Mouse (Mus musculus): ENCODE measurements around the gene Rcan2. TPM values are rescaled to one million over a fixed set of nuclear protein-coding genes. Genes with fewer than 3 reads are reported as not detected.
"Not testable (repeated sequence)": the region's sequence is repeated elsewhere in the genome, so short reads cannot be mapped to it uniquely, and the experiment has no call there.

Gene Rcan2
- total RNA-seq, 1 experiment from 2014 or later, result not detected

GRCm38 (mm10) chr17:43822630-43823029 lies 21.5 kb downstream of the Rcan2 start:
- no peak for ATAC-seq (replicated peaks; ENCODE audit: low read depth, poor library complexity, severe bottlenecking)

GRCm38 (mm10) chr17:43824781-43825410 lies 23.7 kb downstream of the Rcan2 start:
- ATAC-seq (replicated peaks; ENCODE audit: low read depth, poor library complexity, severe bottlenecking), result no peak

DNA sequence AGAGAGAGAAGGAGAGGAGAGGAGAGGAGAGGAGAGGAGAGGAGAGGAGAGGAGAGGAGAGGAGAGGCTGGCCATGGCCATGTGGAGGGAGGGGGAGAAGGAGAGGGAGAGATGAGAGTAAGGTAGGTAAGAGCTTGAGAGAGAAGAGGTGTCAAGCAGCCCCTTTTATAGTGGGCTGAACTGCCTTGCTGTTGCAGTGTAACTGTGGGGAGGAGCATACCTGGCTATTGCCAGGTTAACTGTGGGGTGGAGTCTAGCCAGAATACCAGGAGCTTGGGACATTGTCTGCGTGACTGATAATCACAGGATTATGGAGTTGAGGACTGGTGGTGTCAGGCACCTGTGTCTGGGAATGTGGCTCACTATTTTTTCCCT lies 24.2 kb downstream of the Rcan2 start:
- not testable (repeated sequence) for ATAC-seq (replicated peaks; ENCODE audit: low read depth, poor library complexity, severe bottlenecking)

DNA sequence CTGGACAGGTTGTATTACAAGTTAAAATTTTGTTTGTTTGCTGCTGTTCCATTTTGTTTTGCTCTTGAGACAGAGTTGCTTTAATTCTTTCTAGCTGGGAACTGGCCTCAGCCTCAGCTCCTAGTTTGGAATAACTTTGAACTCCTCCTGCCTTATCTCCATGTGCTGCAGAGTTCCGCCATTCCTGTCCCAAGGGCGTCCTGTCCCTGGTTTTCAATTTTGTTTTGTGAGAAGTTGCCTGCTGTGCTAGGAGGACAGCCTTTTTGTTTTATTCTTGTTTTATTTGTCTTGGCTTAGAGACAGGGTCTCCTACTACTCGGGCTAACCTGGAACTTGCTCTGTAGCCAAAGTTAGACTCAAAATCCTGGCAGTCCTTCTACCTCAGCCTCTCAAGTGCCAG lies 26.1 kb downstream of the Rcan2 start:
- no peak for ATAC-seq (replicated peaks; ENCODE audit: low read depth, poor library complexity, severe bottlenecking)

GRCm38 (mm10) chr17:43832401-43833124 lies 31.4 kb downstream of the Rcan2 start:
- no peak for ATAC-seq (replicated peaks; ENCODE audit: low read depth, poor library complexity, severe bottlenecking)

GRCm38 (mm10) chr17:43840208-43840607 lies 39.1 kb downstream of the Rcan2 start:
- ATAC-seq (replicated peaks; ENCODE audit: low read depth, poor library complexity, severe bottlenecking), result no peak

DNA sequence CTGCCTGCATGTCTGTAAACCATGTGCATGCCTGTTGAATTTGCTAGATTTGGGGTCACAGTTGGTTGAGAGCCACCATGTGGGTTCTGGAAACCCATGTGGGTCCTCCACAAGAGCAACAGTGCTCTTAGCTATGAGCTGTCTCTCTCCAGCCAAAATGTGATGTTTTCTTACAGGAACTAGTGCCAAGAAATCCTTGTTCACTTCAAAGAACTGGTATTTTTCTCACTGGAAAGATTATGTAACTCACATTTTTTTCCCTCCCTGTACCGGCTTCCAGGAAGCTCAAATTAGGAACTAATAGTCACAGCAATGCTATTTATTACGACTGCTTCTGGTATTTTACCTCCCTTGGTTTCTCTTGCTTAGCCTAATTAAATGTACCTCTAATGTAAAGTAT lies 45.6 kb downstream of the Rcan2 start:
- ATAC-seq (replicated peaks; ENCODE audit: low read depth, poor library complexity, severe bottlenecking), result no peak

- ATAC-seq (replicated peaks; ENCODE audit: low read depth, poor library complexity, severe bottlenecking), result no peak
These were observed 47.8 kb downstream of the Rcan2 start for GRCm38 (mm10) chr17:43848903-43849302.

- no peak for ATAC-seq (replicated peaks; ENCODE audit: low read depth, poor library complexity, severe bottlenecking)
These were observed 54.0 kb downstream of the Rcan2 start for GRCm38 (mm10) chr17:43855132-43855531.

- ATAC-seq (replicated peaks; ENCODE audit: low read depth, poor library complexity, severe bottlenecking), result no peak
These were observed 54.9 kb downstream of the Rcan2 start for GRCm38 (mm10) chr17:43856081-43856480.

DNA sequence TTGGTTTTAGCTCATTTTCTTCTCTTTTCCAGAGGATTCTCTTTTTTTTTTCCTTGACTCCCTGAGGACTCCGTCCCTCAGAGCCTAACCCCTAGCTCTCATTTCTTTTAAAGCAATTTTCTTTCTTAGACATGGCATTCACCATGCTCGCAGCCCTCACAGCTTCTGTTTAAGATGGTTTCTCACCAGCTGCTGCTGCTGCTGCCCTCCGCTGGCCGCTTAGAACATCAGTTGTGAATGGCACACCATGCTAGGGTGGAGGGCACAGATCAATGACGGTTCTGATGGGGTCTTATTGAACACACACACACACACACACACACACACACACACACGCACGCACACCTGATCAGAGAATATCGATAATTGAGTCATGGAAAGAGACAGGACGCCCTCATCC lies 67.7 kb downstream of the Rcan2 start:
- ATAC-seq (replicated peaks; ENCODE audit: low read depth, poor library complexity, severe bottlenecking), result no peak

DNA sequence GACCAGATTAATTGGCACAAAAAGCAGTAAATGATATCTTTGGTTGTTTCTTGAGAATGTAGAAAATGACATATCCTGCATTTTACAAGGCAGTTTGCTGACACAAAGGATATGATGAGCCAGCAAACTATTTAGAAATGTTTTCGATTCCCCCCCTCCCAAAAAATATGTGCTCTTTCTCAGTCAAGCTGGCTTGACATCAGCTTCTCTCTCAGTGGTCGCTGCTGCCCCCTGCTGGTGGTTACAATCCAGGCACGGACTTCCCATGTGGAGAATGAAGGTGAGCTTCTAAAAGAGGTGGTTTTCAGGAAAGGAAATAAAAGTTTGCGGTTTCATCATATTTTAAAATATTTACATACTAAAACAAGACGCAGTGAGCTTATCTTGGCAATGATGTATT lies 68.5 kb downstream of the Rcan2 start:
- ATAC-seq (replicated peaks; ENCODE audit: low read depth, poor library complexity, severe bottlenecking), result no peak; the same call in 1 of the 2 replicates

DNA sequence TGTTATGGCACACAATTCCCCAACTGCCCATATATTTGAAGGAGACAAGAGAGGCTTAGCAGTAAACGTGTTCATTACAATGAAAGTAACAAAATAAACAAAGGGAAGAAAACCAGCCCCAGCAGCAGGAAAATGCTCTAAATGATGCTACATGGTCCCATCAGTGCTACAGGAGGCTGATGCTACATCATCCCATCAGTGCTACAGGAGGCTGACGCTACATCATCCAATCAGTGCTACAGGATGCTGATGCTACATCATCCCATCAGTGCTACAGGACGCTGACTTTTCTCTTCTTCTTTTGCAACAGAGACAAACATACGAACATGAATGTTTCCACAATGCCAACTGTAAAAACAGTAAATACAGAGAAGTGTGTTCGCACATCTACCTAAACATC lies 73.3 kb downstream of the Rcan2 start:
- no peak for ATAC-seq (replicated peaks; ENCODE audit: low read depth, poor library complexity, severe bottlenecking)

DNA sequence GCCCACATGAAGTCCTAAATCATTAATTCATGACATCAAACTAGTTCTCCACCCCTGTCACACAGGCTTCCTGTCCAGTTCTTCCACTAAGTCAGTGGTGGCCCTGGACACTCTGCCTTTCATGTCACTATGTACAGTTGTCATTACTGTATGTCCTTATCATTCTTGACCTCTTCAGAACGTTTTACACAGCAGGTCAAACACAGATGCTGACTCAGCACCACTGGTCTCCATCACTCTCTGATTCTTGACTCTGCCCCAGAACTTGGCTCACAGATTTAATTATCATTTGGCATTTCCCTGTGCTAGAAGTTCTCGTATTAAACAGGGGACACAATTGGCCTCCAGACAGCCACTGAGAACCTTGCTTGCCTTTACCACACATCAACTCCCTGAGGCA lies 76.3 kb downstream of the Rcan2 start:
- ATAC-seq (replicated peaks; ENCODE audit: low read depth, poor library complexity, severe bottlenecking), result no peak

- peak; percentile 86 for ATAC-seq (replicated peaks; ENCODE audit: low read depth, poor library complexity, severe bottlenecking)
These were observed 81.9 kb downstream of the Rcan2 start for GRCm38 (mm10) chr17:43883016-43883415.

DNA sequence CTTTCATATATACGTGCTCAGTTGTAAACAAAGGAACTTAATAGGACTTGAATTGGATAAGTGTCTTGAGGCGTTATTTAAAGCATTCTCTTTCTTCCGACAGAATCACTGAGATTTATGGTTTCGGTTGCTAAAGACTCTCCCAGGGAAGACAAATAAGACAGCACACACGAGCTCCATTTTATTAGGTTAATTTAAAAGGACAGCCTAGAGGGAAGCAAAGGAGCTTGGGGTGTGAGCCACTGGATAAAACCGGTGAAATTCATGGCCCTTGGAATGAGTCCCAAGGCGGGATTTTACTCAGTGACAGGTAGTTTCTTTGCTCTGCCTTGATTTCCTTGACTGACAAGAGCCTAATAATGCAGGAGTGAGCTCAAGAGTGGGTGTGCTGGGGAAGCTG lies 85.1 kb downstream of the Rcan2 start:
- ATAC-seq (replicated peaks; ENCODE audit: low read depth, poor library complexity, severe bottlenecking), result no peak

- no peak for ATAC-seq (replicated peaks; ENCODE audit: low read depth, poor library complexity, severe bottlenecking)
These were observed 86.8 kb downstream of the Rcan2 start for GRCm38 (mm10) chr17:43887931-43888330.

GRCm38 (mm10) chr17:43897346-43897745 lies 96.2 kb downstream of the Rcan2 start:
- no peak for ATAC-seq (replicated peaks; ENCODE audit: low read depth, poor library complexity, severe bottlenecking)

DNA sequence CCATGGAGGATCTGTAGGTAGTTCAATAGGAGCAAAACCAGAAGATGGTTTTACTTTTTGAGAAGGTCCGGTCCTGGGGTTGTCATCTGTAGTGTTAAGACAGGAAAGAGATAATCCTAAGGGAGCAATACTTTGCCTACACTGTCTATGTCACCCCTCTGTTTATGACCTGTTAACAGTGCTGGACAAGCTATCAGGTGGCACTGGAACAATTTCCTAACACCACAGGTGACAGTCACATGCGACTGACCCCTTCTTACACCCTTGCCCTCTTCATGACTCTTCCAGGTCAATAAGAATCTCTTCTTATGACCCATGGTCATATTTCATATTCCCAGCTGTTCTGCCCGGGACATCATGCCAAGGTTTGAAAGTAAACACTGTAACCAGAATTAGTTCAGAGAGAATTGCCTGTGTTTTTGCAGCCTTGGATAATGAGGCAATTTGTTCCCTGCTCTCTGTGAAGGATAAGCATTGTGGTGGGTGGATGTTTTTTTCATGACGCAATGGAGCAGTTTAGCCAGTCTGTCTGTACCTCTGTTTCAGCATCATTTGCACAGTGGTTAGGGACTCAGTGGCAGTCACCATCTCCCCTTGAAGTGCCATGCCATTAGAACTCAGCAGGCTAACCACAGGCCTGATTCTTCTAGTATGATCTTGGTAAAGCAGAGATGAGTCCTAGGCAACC lies 98.4 kb downstream of the Rcan2 start:
- ATAC-seq (replicated peaks; ENCODE audit: low read depth, poor library complexity, severe bottlenecking), result 0 out of 2 replicates have a peak, but pooled peaks have one; percentile 1

DNA sequence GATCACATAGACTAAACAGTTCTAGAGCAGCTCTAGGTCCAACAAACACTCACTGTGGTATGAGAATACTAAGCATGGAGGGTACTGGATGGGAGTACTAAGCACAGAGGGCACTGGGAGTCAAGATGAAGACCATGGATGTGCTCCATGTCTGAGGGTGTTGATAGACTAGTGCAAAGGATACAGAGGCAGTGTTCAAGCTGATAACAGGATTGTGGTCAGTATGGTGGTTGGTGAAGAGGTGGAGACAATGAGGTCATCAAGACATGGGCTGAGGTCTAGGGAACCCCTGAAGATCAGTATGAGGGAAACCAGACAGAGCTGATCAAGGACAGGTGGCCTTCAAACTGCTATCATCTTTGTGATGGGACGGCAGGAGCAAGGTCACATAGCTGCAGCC lies 99.0 kb downstream of the Rcan2 start:
- peak; percentile 96 for ATAC-seq (replicated peaks; ENCODE audit: low read depth, poor library complexity, severe bottlenecking)

DNA sequence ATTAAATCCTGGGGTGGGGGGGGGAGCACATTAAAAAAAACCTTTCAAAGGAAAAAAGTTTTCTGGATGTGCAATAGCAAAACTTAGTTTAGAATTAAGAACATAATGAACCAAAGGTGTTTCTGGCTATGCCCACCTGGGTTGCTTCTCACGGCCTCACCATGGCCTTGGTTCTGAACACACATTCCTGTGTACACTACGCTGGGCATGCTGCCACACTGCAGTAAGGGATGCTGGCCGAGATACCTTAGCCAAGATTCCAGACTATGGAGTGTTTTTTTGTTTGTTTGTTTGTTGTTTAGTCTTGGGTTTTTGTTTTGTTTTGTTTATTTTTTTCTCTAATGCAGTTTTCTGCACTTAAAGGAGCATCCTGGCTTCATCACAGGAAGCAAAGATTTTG lies 100.3 kb downstream of the Rcan2 start:
- no peak for ATAC-seq (replicated peaks; ENCODE audit: low read depth, poor library complexity, severe bottlenecking)

Measured in common myeloid progenitor, adult 5-6 weeks (primary cell).